Mouse (Mus musculus) kidney, adult 2 months (tissue): ENCODE measurements at regions not wholly inside any gene's neighbourhood (a gene's known extent, or its start where the extent isn't known, plus 50 kb on each side); places are given as distances from the start of the nearest gene placed in this dataset.

Experiments
- DNase-seq: peaks from one replicate; pipeline ENCODE4 v3.0.0; 2021
- H3K27ac ChIP-seq: fragments of 200-500 bp; 2 replicates; pipeline ENCODE4 v1.5.1; 2012; ENCODE audit warnings: low read depth, low read length, control low read depth, inconsistent platforms; ENCODE audit not compliant: insufficient read depth
- H3K27me3 ChIP-seq: fragments of 200-500 bp; replicated peaks from 2 replicates; pipeline ENCODE4 v1.6.1; 2012; ENCODE audit warnings: mild to moderate bottlenecking, moderate library complexity, low read length, inconsistent platforms; ENCODE audit not compliant: control insufficient read depth, insufficient read depth
- H3K36me3 ChIP-seq: fragments of 200-500 bp; 2 replicates; pipeline ENCODE4 v1.6.1; 2012; ENCODE audit warnings: mild to moderate bottlenecking, moderate library complexity, low read length, inconsistent platforms; ENCODE audit not compliant: control insufficient read depth, insufficient read depth
- H3K4me1 ChIP-seq: fragments of 200-500 bp; 2 replicates; pipeline ENCODE4 v1.6.1; 2011; ENCODE audit warnings: low read length; ENCODE audit not compliant: control insufficient read depth, insufficient read depth
- H3K4me3 ChIP-seq: fragments of 200-500 bp; 2 replicates; pipeline ENCODE4 v1.5.1; 2011; ENCODE audit warnings: mild to moderate bottlenecking, low read depth, low read length, control low read depth; ENCODE audit not compliant: insufficient read depth
- CTCF ChIP-seq: fragments of 200-500 bp; conservative IDR thresholded peaks from 2 replicates; pipeline ENCODE4 v1.5.1; 2011; ENCODE audit warnings: low read depth, mild to moderate bottlenecking, control low read depth, low read length, moderate library complexity, mixed read lengths; ENCODE audit not compliant: insufficient read depth, insufficient read length
- POLR2A ChIP-seq: fragments of 200-500 bp; IDR thresholded peaks from one replicate; pipeline ENCODE4 v1.6.1; 2011; ENCODE audit warnings: low read depth, low read length, control low read depth
- WGBS: fragments of 180-500 bp; shearing (Covaris S2); methylation state at CpG from one replicate; pipeline ENCODE4 v1.1.7; 2018; 5-methylcytosine and 5-hydroxymethylcytosine counted together

- WGBS, result 57% methylated on average over 1 of the region's 1 CpGs
- Histone ChIP-seq H3K27me3 (no peaks in the 10 kb centered on the region), H3K36me3 (no peaks in the 10 kb centered on the region), H3K4me1 (no peaks in the 10 kb centered on the region), H3K4me3 (no peak overlapping the region), H3K27ac (no peak overlapping the region)
- TF ChIP-seq POLR2A, result no peak
- no peak for TF ChIP-seq CTCF
- DNase-seq, result no peak
Measured at GRCm38 (mm10) chr4:95270389-95270788, 218.4 kb upstream of the Jun start.

GRCm38 (mm10) chr4:95276231-95276630, 224.2 kb upstream of the Jun start:
- no peak for TF ChIP-seq POLR2A
- no peak for TF ChIP-seq CTCF
- DNase-seq, result peak; percentile 43
- Histone ChIP-seq H3K4me3 (no peak overlapping the region), H3K4me1 (peaks cover 8% of the 10 kb centered on the region), H3K36me3 (no peaks in the 10 kb centered on the region), H3K27me3 (no peaks in the 10 kb centered on the region), H3K27ac (no peak overlapping the region)
- 72% methylated on average over 3 of the region's 3 CpGs for WGBS

GRCm38 (mm10) chr4:95277989-95278713, 226.1 kb upstream of the Jun start:
- TF ChIP-seq POLR2A, result no peak
- TF ChIP-seq CTCF, result no peak
- Histone ChIP-seq H3K27me3 (no peaks in the 10 kb centered on the region), H3K4me3 (no peak overlapping the region), H3K27ac (0 out of 2 replicates have a peak overlapping the region, but pooled peaks have one; percentile 7), H3K4me1 (peaks cover 8% of the 10 kb centered on the region), H3K36me3 (no peaks in the 10 kb centered on the region)
- WGBS, result 37% methylated on average over 11 of the region's 11 CpGs
- no peak for DNase-seq

DNA sequence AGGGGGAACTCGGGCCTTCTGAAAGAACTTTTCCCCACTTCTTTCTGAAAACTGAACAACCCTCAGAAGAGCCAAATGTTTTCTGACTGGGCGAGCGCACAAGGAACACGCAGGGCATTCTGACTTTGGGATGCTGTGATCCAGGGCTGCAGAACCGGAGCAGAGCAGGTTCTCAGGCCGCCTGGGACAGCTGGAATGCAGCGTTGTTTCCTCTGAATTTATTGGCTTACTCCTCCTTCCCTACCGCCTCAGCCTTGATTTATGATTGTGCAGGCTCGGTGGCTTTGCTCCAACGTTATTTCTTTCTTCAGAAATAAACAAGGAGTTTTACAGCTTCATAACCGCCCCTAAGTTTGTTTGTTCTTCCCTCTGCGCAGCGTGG, 226.7 kb upstream of the Jun start:
- DNase-seq, result peak; percentile 77
- 29% methylated on average over 13 of the region's 13 CpGs for WGBS
- no peak for TF ChIP-seq POLR2A
- TF ChIP-seq CTCF, result no peak
- Histone ChIP-seq H3K4me3 (no peak overlapping the region), H3K27ac (0 out of 2 replicates have a peak overlapping the region, but pooled peaks have one; percentile 7), H3K36me3 (no peaks in the 10 kb centered on the region), H3K4me1 (peaks cover 11% of the 10 kb centered on the region), H3K27me3 (no peaks in the 10 kb centered on the region)

DNA sequence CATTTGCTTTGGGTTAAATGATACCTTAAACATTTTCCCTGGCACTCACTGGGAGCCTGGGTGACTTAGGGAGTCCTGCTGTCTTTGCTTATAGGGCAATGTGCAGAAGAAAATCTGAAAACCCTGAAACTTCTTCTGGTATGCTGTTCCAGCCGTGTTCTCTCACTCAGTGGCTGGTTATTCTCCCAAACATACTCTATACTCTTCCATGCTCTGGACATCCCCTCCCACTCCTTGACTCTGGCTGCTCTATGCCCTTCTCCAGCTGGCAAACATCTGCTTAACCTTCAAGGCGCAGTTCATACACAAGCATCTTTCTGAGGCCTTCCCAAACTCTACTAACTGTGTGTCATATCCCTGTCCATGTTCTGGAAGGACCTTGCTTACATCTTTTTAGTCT, 227.2 kb upstream of the Jun start:
- Histone ChIP-seq H3K36me3 (no peaks in the 10 kb centered on the region), H3K27me3 (no peaks in the 10 kb centered on the region), H3K27ac (no peak overlapping the region), H3K4me3 (no peak overlapping the region), H3K4me1 (peaks cover 12% of the 10 kb centered on the region)
- no peak for TF ChIP-seq CTCF
- no peak for TF ChIP-seq POLR2A
- no peak for DNase-seq
- WGBS, result 79% methylated on average over 2 of the region's 2 CpGs

GRCm38 (mm10) chr4:95282083-95282482, 230.1 kb upstream of the Jun start:
- no peak for DNase-seq
- Histone ChIP-seq H3K4me1 (peaks cover 13% of the 10 kb centered on the region), H3K4me3 (no peak overlapping the region), H3K36me3 (no peaks in the 10 kb centered on the region), H3K27ac (no peak overlapping the region), H3K27me3 (no peaks in the 10 kb centered on the region)
- TF ChIP-seq CTCF (no peak), POLR2A (no peak)
- 83% methylated on average over 3 of the region's 3 CpGs for WGBS

DNA sequence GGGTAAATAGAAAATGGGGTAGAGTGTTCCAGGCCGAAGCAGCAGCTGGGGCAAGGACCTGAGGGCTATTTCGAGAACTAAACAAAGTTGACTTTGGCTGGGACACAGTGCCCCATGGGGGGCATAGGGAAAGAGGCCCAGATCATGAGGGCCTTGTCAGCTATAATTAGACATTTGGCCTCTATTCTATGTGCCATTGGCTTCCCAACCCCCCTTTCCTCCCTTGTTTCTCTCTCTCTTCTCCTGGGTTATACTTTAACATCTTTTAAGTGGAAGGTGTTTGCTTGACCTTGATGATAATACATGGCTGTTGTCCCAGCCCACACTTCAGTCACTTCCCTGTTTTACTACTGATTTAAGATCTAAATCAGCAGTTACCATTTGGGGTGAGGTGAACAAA, 231.8 kb upstream of the Jun start:
- H3K27ac ChIP-seq, result no peak overlapping the region
- peak; percentile 71 for DNase-seq
- WGBS, result 27% methylated on average over 2 of the region's 2 CpGs

More for the DNA sequence above, 231.8 kb upstream of the Jun start:
- H3K4me1 ChIP-seq, result peaks cover 9% of the 10 kb centered on the region
- H3K36me3 ChIP-seq, result no peaks in the 10 kb centered on the region
- H3K27me3 ChIP-seq, result no peaks in the 10 kb centered on the region
- TF ChIP-seq CTCF (no peak), POLR2A (no peak)
- no peak overlapping the region for H3K4me3 ChIP-seq
